Mouse (Mus musculus): ENCODE measurements around the gene Nolc1. TPM values are rescaled to one million over a fixed set of nuclear protein-coding genes. Genes with fewer than 3 reads are reported as not detected.
A peak's percentile ranks its signal among the peaks of the same experiment; 100 is the strongest.

The Nolc1 gene
- 79.7 and 92.8 TPM in 2 replicates for polyA plus RNA-seq (2014; fragmentation: Nextera tagmentation; extraction: Ambion mirVana)

- Histone ChIP-seq H3K36me3 (ENCODE audit: control insufficient read depth, insufficient read depth, low read length) (peaks cover 52% of the 10 kb centered on the region), H3K27me3 (ENCODE audit: control insufficient read depth, insufficient read depth, low read length) (no peaks in the 10 kb centered on the region), H3K27ac (ENCODE audit: low read length) (peak within 1 kb of the TSS; percentile 80), H3K9ac (replicated peaks; ENCODE audit: low read depth, low read length) (peak within 1 kb of the TSS; percentile 63), H3K4me3 (ENCODE audit: low read depth, low read length) (peak within 1 kb of the TSS; percentile 81), H3K9me3 (ENCODE audit: control insufficient read depth, low read depth, low read length) (no peaks in the 10 kb centered on the region), H3K4me2 (replicated peaks; ENCODE audit: low read depth, low read length) (peak within 1 kb of the TSS; percentile 85), H3K4me1 (ENCODE audit: control insufficient read depth, insufficient read depth, low read length) (peaks cover 10% of the 10 kb centered on the region)
- WGBS, result under 1% methylated on average over 66 of the region's 66 CpGs
- ATAC-seq (ENCODE audit: insufficient number of reproducible peaks, insufficient read depth, low FRiP score, low read depth), result peak; percentile 96
Observed at GRCm38 (mm10) chr19:46075616-46076607, at the start of gene Nolc1. Gene Nolc1, plus strand, starts transcription at chr19:46075863.

GRCm38 (mm10) chr19:46026567-46026966 is 49.1 kb upstream of the Nolc1 start:
- Histone ChIP-seq H3K4me3 (ENCODE audit: low read depth, low read length) (no peak overlapping the region), H3K9ac (replicated peaks; ENCODE audit: low read depth, low read length) (no peak overlapping the region), H3K9me3 (ENCODE audit: control insufficient read depth, low read depth, low read length) (no peaks in the 10 kb centered on the region), H3K36me3 (ENCODE audit: control insufficient read depth, insufficient read depth, low read length) (0 out of 2 replicates have a peak, but pooled peaks cover 6% of the 10 kb centered on the region), H3K27ac (ENCODE audit: low read length) (no peak overlapping the region), H3K27me3 (ENCODE audit: control insufficient read depth, insufficient read depth, low read length) (no peaks in the 10 kb centered on the region), H3K4me1 (ENCODE audit: control insufficient read depth, insufficient read depth, low read length) (no peaks in the 10 kb centered on the region), H3K4me2 (replicated peaks; ENCODE audit: low read depth, low read length) (no peak overlapping the region)
- WGBS, result 54% methylated on average over 8 of the region's 8 CpGs
- ATAC-seq (ENCODE audit: insufficient number of reproducible peaks, insufficient read depth, low FRiP score, low read depth), result no peak

GRCm38 (mm10) chr19:46028747-46029320 is 46.8 kb upstream of the Nolc1 start:
- WGBS, result 72% methylated on average over 11 of the region's 11 CpGs
- ATAC-seq (ENCODE audit: insufficient number of reproducible peaks, insufficient read depth, low FRiP score, low read depth), result no peak

GRCm38 (mm10) chr19:46029652-46030051 is 46.0 kb upstream of the Nolc1 start:
- no peaks in the 10 kb centered on the region for H3K9me3 ChIP-seq (ENCODE audit: control insufficient read depth, low read depth, low read length)
- ATAC-seq (ENCODE audit: insufficient number of reproducible peaks, insufficient read depth, low FRiP score, low read depth), result no peak
- H3K4me3 ChIP-seq (ENCODE audit: low read depth, low read length), result no peak overlapping the region
- 77% methylated on average over 1 of the region's 1 CpGs for WGBS
- no peaks in the 10 kb centered on the region for H3K4me1 ChIP-seq (ENCODE audit: control insufficient read depth, insufficient read depth, low read length)
- H3K36me3 ChIP-seq (ENCODE audit: control insufficient read depth, insufficient read depth, low read length), result peaks cover 37% of the 10 kb centered on the region
- H3K4me2 ChIP-seq (replicated peaks; ENCODE audit: low read depth, low read length), result no peak overlapping the region
- no peak overlapping the region for H3K9ac ChIP-seq (replicated peaks; ENCODE audit: low read depth, low read length)
- no peak overlapping the region for H3K27ac ChIP-seq (ENCODE audit: low read length)
- no peaks in the 10 kb centered on the region for H3K27me3 ChIP-seq (ENCODE audit: control insufficient read depth, insufficient read depth, low read length)

More at GRCm38 (mm10) chr19:46028747-46029320, 46.8 kb upstream of the Nolc1 start:
- H3K9me3 ChIP-seq (ENCODE audit: control insufficient read depth, low read depth, low read length), result no peaks in the 10 kb centered on the region
- H3K9ac ChIP-seq (replicated peaks; ENCODE audit: low read depth, low read length), result no peak overlapping the region
- peaks cover 29% of the 10 kb centered on the region for H3K36me3 ChIP-seq (ENCODE audit: control insufficient read depth, insufficient read depth, low read length)
- no peaks in the 10 kb centered on the region for H3K27me3 ChIP-seq (ENCODE audit: control insufficient read depth, insufficient read depth, low read length)
- H3K27ac ChIP-seq (ENCODE audit: low read length), result no peak overlapping the region
- no peak overlapping the region for H3K4me3 ChIP-seq (ENCODE audit: low read depth, low read length)
- H3K4me2 ChIP-seq (replicated peaks; ENCODE audit: low read depth, low read length), result no peak overlapping the region
- H3K4me1 ChIP-seq (ENCODE audit: control insufficient read depth, insufficient read depth, low read length), result no peaks in the 10 kb centered on the region

- ATAC-seq (ENCODE audit: insufficient number of reproducible peaks, insufficient read depth, low FRiP score, low read depth), result no peak
- H3K9me3 ChIP-seq (ENCODE audit: control insufficient read depth, low read depth, low read length), result no peaks in the 10 kb centered on the region
- no peak overlapping the region for H3K27ac ChIP-seq (ENCODE audit: low read length)
- no peaks in the 10 kb centered on the region for H3K27me3 ChIP-seq (ENCODE audit: control insufficient read depth, insufficient read depth, low read length)
- 96% methylated on average over 10 of the region's 10 CpGs for WGBS
- no peaks in the 10 kb centered on the region for H3K4me1 ChIP-seq (ENCODE audit: control insufficient read depth, insufficient read depth, low read length)
- no peak overlapping the region for H3K9ac ChIP-seq (replicated peaks; ENCODE audit: low read depth, low read length)
- no peak overlapping the region for H3K4me3 ChIP-seq (ENCODE audit: low read depth, low read length)
- H3K4me2 ChIP-seq (replicated peaks; ENCODE audit: low read depth, low read length), result no peak overlapping the region
- peaks cover 45% of the 10 kb centered on the region for H3K36me3 ChIP-seq (ENCODE audit: control insufficient read depth, insufficient read depth, low read length)
Observed at GRCm38 (mm10) chr19:46030196-46030983, 45.3 kb upstream of the Nolc1 start.

GRCm38 (mm10) chr19:46031689-46032432 is 43.8 kb upstream of the Nolc1 start:
- H3K9ac ChIP-seq (replicated peaks; ENCODE audit: low read depth, low read length), result no peak overlapping the region
- no peak for ATAC-seq (ENCODE audit: insufficient number of reproducible peaks, insufficient read depth, low FRiP score, low read depth)
- H3K4me2 ChIP-seq (replicated peaks; ENCODE audit: low read depth, low read length), result no peak overlapping the region
- no peak overlapping the region for H3K4me3 ChIP-seq (ENCODE audit: low read depth, low read length)
- H3K9me3 ChIP-seq (ENCODE audit: control insufficient read depth, low read depth, low read length), result no peaks in the 10 kb centered on the region
- H3K4me1 ChIP-seq (ENCODE audit: control insufficient read depth, insufficient read depth, low read length), result peaks cover 6% of the 10 kb centered on the region; the same call in 1 of the 2 replicates
- no peak overlapping the region for H3K27ac ChIP-seq (ENCODE audit: low read length)
- peaks cover 58% of the 10 kb centered on the region for H3K36me3 ChIP-seq (ENCODE audit: control insufficient read depth, insufficient read depth, low read length)
- no peaks in the 10 kb centered on the region for H3K27me3 ChIP-seq (ENCODE audit: control insufficient read depth, insufficient read depth, low read length)
- 77% methylated on average over 9 of the region's 9 CpGs for WGBS

GRCm38 (mm10) chr19:46032731-46033510 is 42.7 kb upstream of the Nolc1 start:
- Histone ChIP-seq H3K27ac (ENCODE audit: low read length) (no peak overlapping the region), H3K4me2 (replicated peaks; ENCODE audit: low read depth, low read length) (no peak overlapping the region), H3K27me3 (ENCODE audit: control insufficient read depth, insufficient read depth, low read length) (no peaks in the 10 kb centered on the region), H3K4me1 (ENCODE audit: control insufficient read depth, insufficient read depth, low read length) (peaks cover 16% of the 10 kb centered on the region), H3K9ac (replicated peaks; ENCODE audit: low read depth, low read length) (no peak overlapping the region), H3K4me3 (ENCODE audit: low read depth, low read length) (no peak overlapping the region), H3K36me3 (ENCODE audit: control insufficient read depth, insufficient read depth, low read length) (peaks cover 58% of the 10 kb centered on the region), H3K9me3 (ENCODE audit: control insufficient read depth, low read depth, low read length) (no peaks in the 10 kb centered on the region)
- 83% methylated on average over 26 of the region's 26 CpGs for WGBS
- ATAC-seq (ENCODE audit: insufficient number of reproducible peaks, insufficient read depth, low FRiP score, low read depth), result no peak

Data from stomach, embryonic 14.5 days (tissue).